Mouse (Mus musculus) kidney, postnatal 14 days (tissue): ENCODE data around the gene Glyat.
"Not testable (repeated sequence)": the region's sequence is repeated elsewhere in the genome, so short reads cannot be mapped to it uniquely, and the experiment has no call there.

ENCODE experiments used
- DNase-seq: peaks from one replicate; pipeline ENCODE4 v3.0.0; 2022; ENCODE audit warnings: mixed read lengths

The Glyat gene

GRCm38 (mm10) chr19:12633176-12633575 lies at the start of gene Glyat:
TSS of gene Glyat (plus strand) at chr19:12633308.
- DNase-seq = peak; percentile 53

GRCm38 (mm10) chr19:12585310-12585709 lies 47.8 kb upstream of the Glyat start:
- DNase-seq = no peak

GRCm38 (mm10) chr19:12591908-12592307 lies 41.2 kb upstream of the Glyat start:
- DNase-seq = peak; percentile 82

- DNase-seq = no peak
Observed at GRCm38 (mm10) chr19:12595135-12595529, 38.0 kb upstream of the Glyat start.

- peak; percentile 86 for DNase-seq
Observed at GRCm38 (mm10) chr19:12595530-12596289, 37.4 kb upstream of the Glyat start.

GRCm38 (mm10) chr19:12596290-12597072 lies 36.6 kb upstream of the Glyat start:
- DNase-seq = no peak

GRCm38 (mm10) chr19:12597073-12597405 lies 36.1 kb upstream of the Glyat start:
- DNase-seq = peak; percentile 61

- DNase-seq = no peak
Observed at GRCm38 (mm10) chr19:12598674-12599073, 34.4 kb upstream of the Glyat start.

GRCm38 (mm10) chr19:12599674-12600073 lies 33.4 kb upstream of the Glyat start, which contains the start of gene Gm4952:
TSS of gene Gm4952 (plus strand) at chr19:12599974.
- DNase-seq = no peak

- no peak for DNase-seq
Observed at GRCm38 (mm10) chr19:12600684-12601480, 32.2 kb upstream of the Glyat start.

GRCm38 (mm10) chr19:12608336-12608735 lies 24.8 kb upstream of the Glyat start:
- DNase-seq = peak; percentile 74

- no peak for DNase-seq
Observed at GRCm38 (mm10) chr19:12613646-12614045, 19.5 kb upstream of the Glyat start.

GRCm38 (mm10) chr19:12634259-12634658 lies 1.2 kb downstream of the Glyat start:
- no peak for DNase-seq

- no peak for DNase-seq
Observed at GRCm38 (mm10) chr19:12634963-12635362, 1.9 kb downstream of the Glyat start.

- no peak for DNase-seq
Observed at GRCm38 (mm10) chr19:12636863-12637262, 3.8 kb downstream of the Glyat start.

- no peak for DNase-seq
Observed at GRCm38 (mm10) chr19:12638049-12638448, 4.9 kb downstream of the Glyat start.

- DNase-seq = no peak
Observed at GRCm38 (mm10) chr19:12649511-12649910, 16.4 kb downstream of the Glyat start.

- DNase-seq = no peak
Observed at GRCm38 (mm10) chr19:12666156-12666555, 33.0 kb downstream of the Glyat start.

- not testable (repeated sequence) for DNase-seq
Observed at GRCm38 (mm10) chr19:12668601-12669000, 35.5 kb downstream of the Glyat start.

- no peak for DNase-seq
Observed at GRCm38 (mm10) chr19:12670139-12670538, 37.0 kb downstream of the Glyat start, which contains the start of gene Olfr1442. TSS of gene Olfr1442 (plus strand) at chr19:12670439.

- DNase-seq = no peak
Observed at GRCm38 (mm10) chr19:12671051-12671450, 37.9 kb downstream of the Glyat start.

GRCm38 (mm10) chr19:12677812-12678211 lies 44.7 kb downstream of the Glyat start, which contains the start of gene Olfr1443:
TSS of gene Olfr1443 (plus strand) at chr19:12678112.
- no peak for DNase-seq

- no peak for DNase-seq
Observed at GRCm38 (mm10) chr19:12684638-12685037, 51.5 kb downstream of the Glyat start.
